Mouse (Mus musculus) forebrain, postnatal 0 days (tissue): ENCODE data around the gene Sgo2a. TPM values are rescaled to one million over a fixed set of nuclear protein-coding genes. Genes with fewer than 3 reads are reported as not detected.

Source experiments
- ATAC-seq: fragments of 200-750 bp; cut with Nextera tagmentation; 2 replicates; pipeline ENCODE4 v1.8.0; 2017; ENCODE audit warnings: mild to moderate bottlenecking, moderate library complexity
- DNase-seq: peaks from one replicate; pipeline ENCODE4 v3.0.0-alpha.2; 2015
- H3K27ac ChIP-seq: fragments of 300-500 bp; sonication (generic); 2 replicates; pipeline ENCODE4 v1.5.1; 2014; ENCODE audit warnings: low read depth, mild to moderate bottlenecking, antibody characterized with exemption, low read length, moderate library complexity, mixed read lengths
- H3K27me3 ChIP-seq: fragments of 300-500 bp; sonication (generic); 2 replicates; pipeline ENCODE4 v1.6.1; 2014; ENCODE audit warnings: mild to moderate bottlenecking, low read length, mixed read lengths; ENCODE audit not compliant: insufficient read depth
- H3K36me3 ChIP-seq: fragments of 300-500 bp; sonication (generic); 2 replicates; pipeline ENCODE4 v1.6.1; 2014; ENCODE audit warnings: mild to moderate bottlenecking, moderate library complexity; ENCODE audit not compliant: insufficient read depth
- H3K4me1 ChIP-seq: fragments of 300-500 bp; sonication (generic); 2 replicates; pipeline ENCODE4 v1.6.1; 2014; ENCODE audit warnings: antibody characterized with exemption; ENCODE audit not compliant: insufficient read depth
- H3K4me2 ChIP-seq: fragments of 300-500 bp; sonication (generic); 2 replicates; pipeline ENCODE4 v1.6.1; 2014; ENCODE audit warnings: low read depth, mild to moderate bottlenecking, moderate library complexity
- H3K4me3 ChIP-seq: fragments of 300-500 bp; sonication (generic); 2 replicates; pipeline ENCODE4 v1.5.1; 2014; ENCODE audit warnings: low read depth, low read length, mixed read lengths
- H3K9ac ChIP-seq: fragments of 300-500 bp; sonication (generic); 2 replicates; pipeline ENCODE4 v1.6.1; 2014; ENCODE audit warnings: mild to moderate bottlenecking
- H3K9me3 ChIP-seq: fragments of 300-500 bp; sonication (generic); 2 replicates; pipeline ENCODE4 v1.6.1; 2016; ENCODE audit warnings: low read length
- CTCF ChIP-seq: sonication (generic); IDR thresholded peaks from 2 replicates; pipeline ENCODE4 v1.5.1; 2016; ENCODE audit warnings: antibody characterized with exemption, control low read depth, low read depth
- WGBS: fragments of 180-500 bp; shearing (Covaris S2); extraction: QIAGEN DNeasy Blood & Tissue Kit; methylation state at CpG from one replicate; pipeline ENCODE4 v1.1.7; 2014; 5-methylcytosine and 5-hydroxymethylcytosine counted together
- polyA plus RNA-seq: library from polyadenylated mRNA; unstranded; fragments of >200 nt; fragmentation: Nextera tagmentation; extraction: Ambion mirVana; gene quantifications from 2 replicates; pipeline ENCODE4 v1.2.1, GENCODE M21; 2015
- total RNA-seq: library from RNA; depleted of rRNA; stranded (reverse); fragments of >200 nt; gene quantifications from 2 replicates; pipeline ENCODE4 v1.2.3, GENCODE M21; 2014; rRNA removed

The Sgo2a gene
- total and polyA plus RNA-seq, 2 experiments from 2014 or later, result 2.0 to 4.0 TPM

DNA sequence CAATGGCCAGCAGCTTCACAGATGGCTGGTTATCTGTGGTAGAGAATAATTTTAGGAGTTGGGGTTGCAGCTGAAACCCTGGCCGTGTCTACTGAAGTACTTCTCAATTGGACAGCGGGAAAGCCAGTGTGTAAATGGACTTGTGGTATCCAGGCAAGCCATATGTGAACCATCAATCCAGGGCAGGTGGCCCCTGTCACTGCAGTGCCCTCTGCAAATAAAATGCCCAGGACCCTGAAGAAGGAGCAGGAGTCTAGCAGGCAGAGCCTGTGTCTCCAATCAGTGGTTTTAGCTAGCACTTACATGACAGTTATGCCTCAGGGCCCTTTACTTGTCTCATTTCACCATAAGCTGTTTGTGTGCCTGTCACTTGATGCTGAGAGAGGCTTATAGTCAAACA, 76.6 kb downstream of the Sgo2a start:
- 84% methylated on average over 2 of the region's 2 CpGs for WGBS

DNA sequence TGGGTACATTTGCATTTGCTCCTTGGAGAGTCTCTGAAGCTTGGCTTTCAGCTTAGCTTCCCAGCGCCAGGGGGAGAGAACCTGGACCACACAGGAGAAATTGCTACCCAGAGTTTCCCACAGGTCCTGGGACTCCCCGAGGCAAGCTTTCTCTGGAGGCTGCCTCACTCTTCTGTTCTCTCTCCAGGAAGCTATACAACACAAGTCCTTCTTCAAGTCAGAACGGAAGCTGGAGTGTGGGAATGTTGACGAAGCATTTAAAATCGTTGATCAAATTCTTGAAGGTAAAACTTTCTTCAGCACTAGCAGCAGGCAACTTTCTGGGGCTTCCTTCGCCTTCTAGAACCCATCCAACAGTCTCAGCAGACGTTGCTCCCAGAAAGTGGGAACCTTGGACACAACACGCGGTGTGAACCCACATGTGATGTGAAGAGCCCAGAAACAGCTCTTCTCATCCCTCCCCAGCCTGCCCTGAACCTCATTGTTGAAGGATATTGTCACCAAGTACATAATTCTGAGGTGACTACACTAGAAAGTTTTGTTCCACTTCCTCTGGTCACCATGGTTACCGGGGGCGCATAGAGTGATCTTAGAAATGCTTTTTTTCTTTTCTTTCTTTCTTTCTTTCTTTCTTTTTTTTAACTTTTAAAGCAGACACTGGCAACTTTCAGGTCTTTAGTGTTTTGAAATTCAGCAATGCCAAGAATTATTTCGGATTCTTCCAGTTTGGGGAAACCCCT, 77.4 kb downstream of the Sgo2a start:
- no peak for TF ChIP-seq CTCF
- Histone ChIP-seq H3K27ac (no peak overlapping the region), H3K9me3 (no peaks in the 10 kb centered on the region), H3K36me3 (no peaks in the 10 kb centered on the region), H3K4me2 (no peak overlapping the region), H3K4me1 (no peaks in the 10 kb centered on the region), H3K4me3 (no peak overlapping the region), H3K9ac (no peak overlapping the region), H3K27me3 (no peaks in the 10 kb centered on the region)
- WGBS, result 71% methylated on average over 12 of the region's 12 CpGs
- DNase-seq (no peak), ATAC-seq (no peak; the same call in 1 of the 2 replicates)

More for the DNA sequence above, 76.6 kb downstream of the Sgo2a start:
- Histone ChIP-seq H3K27ac (no peak overlapping the region), H3K36me3 (no peaks in the 10 kb centered on the region), H3K4me3 (no peak overlapping the region), H3K9ac (no peak overlapping the region), H3K4me2 (no peak overlapping the region), H3K4me1 (no peaks in the 10 kb centered on the region), H3K9me3 (no peaks in the 10 kb centered on the region), H3K27me3 (no peaks in the 10 kb centered on the region)
- DNase-seq (no peak), ATAC-seq (no peak)
- TF ChIP-seq CTCF, result no peak

DNA sequence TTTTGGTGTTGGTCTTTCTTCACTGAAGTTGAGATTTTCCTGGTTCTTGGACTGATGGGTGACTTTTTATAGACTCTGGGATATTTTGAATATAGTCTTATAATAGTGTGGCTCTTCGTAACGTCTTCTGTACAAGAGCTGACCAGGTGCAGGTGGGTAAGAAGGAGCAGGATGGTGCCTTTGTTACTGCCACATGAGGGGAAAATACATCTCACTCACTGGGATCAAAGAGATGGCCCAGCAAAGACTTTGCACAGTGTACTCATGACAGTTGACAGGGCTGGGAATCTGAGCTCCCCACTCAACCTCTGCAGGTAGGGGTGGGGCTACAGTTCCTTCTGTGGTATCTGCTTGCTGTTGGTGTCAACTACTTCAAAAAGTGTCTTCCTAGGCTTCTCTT, 78.5 kb downstream of the Sgo2a start:
- DNase-seq (no peak), ATAC-seq (no peak)
- Histone ChIP-seq H3K4me3 (no peak overlapping the region), H3K27me3 (no peaks in the 10 kb centered on the region), H3K4me2 (no peak overlapping the region), H3K9ac (no peak overlapping the region), H3K9me3 (no peaks in the 10 kb centered on the region), H3K27ac (no peak overlapping the region), H3K4me1 (no peaks in the 10 kb centered on the region), H3K36me3 (no peaks in the 10 kb centered on the region)
- TF ChIP-seq CTCF, result no peak
- 90% methylated on average over 2 of the region's 2 CpGs for WGBS

Other genes starting within 250 kb of the Sgo2a start
- gene Spats2l, start 221.8 kb upstream of the Sgo2a start, total RNA-seq, result 26.7 and 35.8 TPM in 2 replicates
- gene Spats2l, start 221.8 kb upstream of the Sgo2a start, polyA plus RNA-seq, result 40.0 and 52.3 TPM in 2 replicates
- 41.2 and 57.6 TPM in 2 replicates for gene Kctd18, start 23.0 kb downstream of the Sgo2a start, total RNA-seq
- 21.8 and 27.5 TPM in 2 replicates for gene Kctd18, start 23.0 kb downstream of the Sgo2a start, polyA plus RNA-seq
- gene Aox1, start 34.0 kb downstream of the Sgo2a start, total RNA-seq, result 0.69 and 0.90 TPM in 2 replicates
- gene Aox1, start 34.0 kb downstream of the Sgo2a start, polyA plus RNA-seq, result 0.25 and 0.38 TPM in 2 replicates
- gene Aox3, start 117.2 kb downstream of the Sgo2a start, total RNA-seq, result 0.77 and 0.90 TPM in 2 replicates
- 0.33 and 0.49 TPM in 2 replicates for gene Aox3, start 117.2 kb downstream of the Sgo2a start, polyA plus RNA-seq
- 0.95 and 1.8 TPM in 2 replicates for gene Aox4, start 214.4 kb downstream of the Sgo2a start, total RNA-seq
- gene Aox4, start 214.4 kb downstream of the Sgo2a start, polyA plus RNA-seq, result 1.0 and 1.2 TPM in 2 replicates